Mouse (Mus musculus) CH12.LX (cell line): ENCODE results near the gene Ikzf1. TPM values are rescaled to one million over a fixed set of nuclear protein-coding genes. Genes with fewer than 3 reads are reported as not detected.

Source experiments
- DNase-seq: peaks from one replicate; pipeline ENCODE4 v3.0.0-alpha.2; 2013; ENCODE audit errors: extremely low read depth
- H3K27ac ChIP-seq: 2 replicates; pipeline ENCODE4 v1.5.1; 2012; ENCODE audit warnings: low read depth, mild to moderate bottlenecking, control low read depth, moderate library complexity; ENCODE audit not compliant: insufficient read depth
- H3K27me3 ChIP-seq: replicated peaks from 2 replicates; pipeline ENCODE3; 2012; ENCODE audit warnings: inconsistent platforms
- H3K36me3 ChIP-seq, 2 experiments: replicated peaks in 1 of 2; 2 replicates each; pipeline versions ENCODE3 to v1.6.1; 2012; ENCODE audit warnings: inconsistent platforms in 1 of 2, low read length in 1 of 2, mild to moderate bottlenecking in 1 of 2, mixed read lengths in 1 of 2, moderate library complexity in 1 of 2; ENCODE audit not compliant: control insufficient read depth in 1 of 2, insufficient read depth in 1 of 2
- H3K4me1 ChIP-seq, 2 experiments: 2 replicates each; pipeline ENCODE4 v1.6.1; 2012; ENCODE audit warnings: inconsistent platforms in 1 of 2, moderate library complexity in 1 of 2; ENCODE audit not compliant: insufficient read depth in 2 of 2, control insufficient read depth in 1 of 2
- H3K4me2 ChIP-seq: 2 replicates; pipeline ENCODE4 v1.6.1; 2012; ENCODE audit warnings: low read depth, mild to moderate bottlenecking, control low read depth; ENCODE audit not compliant: poor library complexity, insufficient read depth, severe bottlenecking
- H3K4me3 ChIP-seq, 3 experiments: fragments of 150-350 bp in 1 of 3; sonication (generic) in 1 of 3; replicated peaks in 1 of 3; 2 replicates each; pipeline versions ENCODE3 to v1.5.1; 2011 to 2012; ENCODE audit warnings: low read depth in 2 of 3, low read length in 2 of 3, mild to moderate bottlenecking in 2 of 3, moderate library complexity in 2 of 3, control low read depth in 1 of 3, improper control_type of control experiment in 1 of 3, inconsistent platforms in 1 of 3, mixed read lengths in 1 of 3; ENCODE audit not compliant: poor library complexity in 1 of 3
- H3K79me2 ChIP-seq: replicated peaks from 2 replicates; pipeline ENCODE4 v1.6.1; 2012; ENCODE audit warnings: mild to moderate bottlenecking, moderate library complexity; ENCODE audit not compliant: control insufficient read depth, poor library complexity, insufficient read depth, severe bottlenecking; ENCODE audit errors: extremely low read depth
- H3K9ac ChIP-seq: 2 replicates; pipeline ENCODE4 v1.6.1; 2012; ENCODE audit warnings: low read depth, mild to moderate bottlenecking, control low read depth, moderate library complexity; ENCODE audit not compliant: insufficient read depth
- H3K9me3 ChIP-seq: replicated peaks from 2 replicates; pipeline ENCODE3; 2012; ENCODE audit warnings: low read length, inconsistent platforms, mixed read lengths
- BHLHE40 ChIP-seq: IDR thresholded peaks from 2 replicates; pipeline ENCODE4 v1.6.1; 2011; ENCODE audit warnings: mild to moderate bottlenecking, low read depth, low read length, improper control_type of control experiment
- CHD1 ChIP-seq: IDR thresholded peaks from 2 replicates; pipeline ENCODE4 v1.6.1; 2012; ENCODE audit warnings: low read depth, low read length, improper control_type of control experiment, inconsistent platforms
- CHD2 ChIP-seq: IDR thresholded peaks from 2 replicates; pipeline ENCODE4 v1.6.1; 2011; ENCODE audit warnings: low read length, improper control_type of control experiment
- E2F4 ChIP-seq: IDR thresholded peaks from 2 replicates; pipeline ENCODE4 v1.6.1; 2011; ENCODE audit warnings: low read depth, low read length, improper control_type of control experiment; ENCODE audit not compliant: insufficient replicate concordance
- ELF1 ChIP-seq: IDR thresholded peaks from 2 replicates; pipeline ENCODE4 v1.6.1; 2014; ENCODE audit warnings: low read depth, mild to moderate bottlenecking, inconsistent platforms, low read length, improper control_type of control experiment
- EP300 ChIP-seq: IDR thresholded peaks from 2 replicates; pipeline ENCODE4 v1.6.1; 2011; ENCODE audit warnings: low read length, improper control_type of control experiment
- ETS1 ChIP-seq: conservative IDR thresholded peaks from 2 replicates; pipeline ENCODE4 v1.6.1; 2012; ENCODE audit warnings: low read depth, mild to moderate bottlenecking, inconsistent platforms, low read length, improper control_type of control experiment, moderate library complexity
- GABPA ChIP-seq: IDR thresholded peaks from 2 replicates; pipeline ENCODE4 v1.6.1; 2012; ENCODE audit warnings: low read depth, low read length, improper control_type of control experiment, inconsistent platforms; ENCODE audit not compliant: insufficient replicate concordance
- HCFC1 ChIP-seq: IDR thresholded peaks from 2 replicates; pipeline ENCODE4 v1.6.1; 2012; ENCODE audit warnings: low read depth, mild to moderate bottlenecking, inconsistent platforms, low read length, improper control_type of control experiment
- IRF4 ChIP-seq: IDR thresholded peaks from 2 replicates; pipeline ENCODE4 v1.6.1; 2014; ENCODE audit warnings: low read depth, mild to moderate bottlenecking, inconsistent platforms, low read length, improper control_type of control experiment
- JUN ChIP-seq: IDR thresholded peaks from 2 replicates; pipeline ENCODE4 v1.6.1; 2011; ENCODE audit warnings: low read depth, mild to moderate bottlenecking, low read length, improper control_type of control experiment, moderate library complexity; ENCODE audit not compliant: insufficient read depth
- JUND ChIP-seq: conservative IDR thresholded peaks from 2 replicates; pipeline ENCODE4 v1.6.1; 2011; ENCODE audit warnings: low read depth, low read length, improper control_type of control experiment
- KAT2A ChIP-seq: IDR thresholded peaks from 2 replicates; pipeline ENCODE4 v1.6.1; 2012; ENCODE audit warnings: low read length, improper control_type of control experiment, inconsistent platforms; ENCODE audit not compliant: insufficient replicate concordance
- MAFK ChIP-seq: IDR thresholded peaks from 2 replicates; pipeline ENCODE4 v1.6.1; 2011; ENCODE audit warnings: low read length, improper control_type of control experiment; ENCODE audit not compliant: insufficient replicate concordance
- MAX ChIP-seq: IDR thresholded peaks from 2 replicates; pipeline ENCODE4 v1.6.1; 2011; ENCODE audit warnings: low read length, improper control_type of control experiment
- MAZ ChIP-seq: IDR thresholded peaks from 2 replicates; pipeline ENCODE4 v1.6.1; 2012; ENCODE audit warnings: low read depth, mild to moderate bottlenecking, inconsistent platforms, low read length, improper control_type of control experiment, moderate library complexity
- MEF2A ChIP-seq: IDR thresholded peaks from 2 replicates; pipeline ENCODE4 v1.6.1; 2014; ENCODE audit warnings: low read depth, mild to moderate bottlenecking, inconsistent platforms, low read length, improper control_type of control experiment, borderline replicate concordance
- MXI1 ChIP-seq: IDR thresholded peaks from 2 replicates; pipeline ENCODE4 v1.6.1; 2011; ENCODE audit warnings: mild to moderate bottlenecking, low read depth, low read length, improper control_type of control experiment
- MYC ChIP-seq: IDR thresholded peaks from 2 replicates; pipeline ENCODE4 v1.6.1; 2011; ENCODE audit warnings: low read depth, mild to moderate bottlenecking, improper control_type of control experiment, low read length
- NELFE ChIP-seq: IDR thresholded peaks from 2 replicates; pipeline ENCODE4 v1.6.1; 2011; ENCODE audit warnings: low read depth, low read length, improper control_type of control experiment
- NRF1 ChIP-seq: IDR thresholded peaks from 2 replicates; pipeline ENCODE4 v1.6.1; 2014; ENCODE audit warnings: low read depth, mild to moderate bottlenecking, inconsistent platforms, low read length, improper control_type of control experiment, moderate library complexity
- PAX5 ChIP-seq: IDR thresholded peaks from 2 replicates; pipeline ENCODE4 v1.6.1; 2012; ENCODE audit warnings: low read length, inconsistent platforms, mixed read lengths
- POLR2A ChIP-seq: IDR thresholded peaks from 2 replicates; pipeline ENCODE4 v1.6.1; 2011; ENCODE audit warnings: low read depth, mild to moderate bottlenecking, improper control_type of control experiment, low read length
- POLR2AphosphoS2 ChIP-seq: IDR thresholded peaks from 2 replicates; pipeline ENCODE4 v1.6.1; 2011; ENCODE audit warnings: low read depth, low read length, improper control_type of control experiment
- RAD21 ChIP-seq: IDR thresholded peaks from 2 replicates; pipeline ENCODE4 v1.6.1; 2011; ENCODE audit warnings: low read depth, mild to moderate bottlenecking, low read length, improper control_type of control experiment, moderate library complexity
- RCOR1 ChIP-seq: conservative IDR thresholded peaks from 2 replicates; pipeline ENCODE4 v1.6.1; 2012; ENCODE audit warnings: low read depth, mild to moderate bottlenecking, inconsistent platforms, low read length, improper control_type of control experiment
- SIN3A ChIP-seq: IDR thresholded peaks from 2 replicates; pipeline ENCODE4 v1.6.1; 2012; ENCODE audit warnings: low read length, improper control_type of control experiment, inconsistent platforms
- SMC3 ChIP-seq: IDR thresholded peaks from 2 replicates; pipeline ENCODE4 v1.6.1; 2011; ENCODE audit warnings: low read depth, low read length, improper control_type of control experiment
- TBP ChIP-seq: conservative IDR thresholded peaks from 2 replicates; pipeline ENCODE4 v1.6.1; 2011; ENCODE audit warnings: low read depth, low read length, improper control_type of control experiment
- TCF12 ChIP-seq: IDR thresholded peaks from 2 replicates; pipeline ENCODE4 v1.6.1; 2014; ENCODE audit warnings: low read depth, mild to moderate bottlenecking, inconsistent platforms, low read length, improper control_type of control experiment
- UBTF ChIP-seq: IDR thresholded peaks from 2 replicates; pipeline ENCODE4 v1.6.1; 2012; ENCODE audit warnings: low read depth, mild to moderate bottlenecking, inconsistent platforms, low read length, improper control_type of control experiment, moderate library complexity
- USF1 ChIP-seq: IDR thresholded peaks from 2 replicates; pipeline ENCODE4 v1.6.1; 2014; ENCODE audit warnings: low read depth, mild to moderate bottlenecking, inconsistent platforms, low read length, improper control_type of control experiment
- USF2 ChIP-seq: conservative IDR thresholded peaks from 2 replicates; pipeline ENCODE4 v1.6.1; 2011; ENCODE audit warnings: low read depth, low read length, improper control_type of control experiment
- ZC3H11A ChIP-seq: IDR thresholded peaks from 2 replicates; pipeline ENCODE4 v1.6.1; 2012; ENCODE audit warnings: low read depth, mild to moderate bottlenecking, inconsistent platforms, low read length, improper control_type of control experiment
- ZKSCAN1 ChIP-seq: IDR thresholded peaks from 2 replicates; pipeline ENCODE4 v1.6.1; 2012; ENCODE audit warnings: low read depth, inconsistent platforms, low read length, improper control_type of control experiment, borderline replicate concordance
- ZMIZ1 ChIP-seq: IDR thresholded peaks from 2 replicates; pipeline ENCODE4 v1.6.1; 2012; ENCODE audit warnings: low read depth, mild to moderate bottlenecking, inconsistent platforms, low read length, improper control_type of control experiment
- ZNF384 ChIP-seq: IDR thresholded peaks from 2 replicates; pipeline ENCODE4 v1.6.1; 2012; ENCODE audit warnings: low read depth, low read length, improper control_type of control experiment, inconsistent platforms
- dilution Hi-C: fragments of 300-500 bp; cut with MboI; formaldehyde crosslinking; loops from 2 replicates; pipeline ENCODE4 v1.14.3; 2020; ENCODE audit warnings: low sequenced_read_pairs; ENCODE audit not compliant: extremely low pct_unique_long_range_greater_than_20kb, extremely low pct_ligation_motif_present
- in situ Hi-C: fragments of 300-500 bp; cut with MboI; formaldehyde crosslinking; loops from 3 replicates; pipeline ENCODE4 v1.14.3; 2019; ENCODE audit warnings: low sequenced_read_pairs, low pct_ligation_motif_present, low pct_unique_long_range_greater_than_20kb, mixed read lengths
- polyA plus RNA-seq: library from polyadenylated mRNA; unstranded; fragments of >175 nt; gene quantifications from 2 replicates; pipeline ENCODE4 v1.2.1, GENCODE M21; 2012; ENCODE audit warnings: low read depth; ENCODE audit not compliant: insufficient read length
- total RNA-seq, 2 experiments: library from RNA; depleted of rRNA; stranded (reverse); fragments of 300-350 nt in 1 of 2; fragments of >200 nt in 1 of 2; gene quantifications; 2 replicates each; pipeline ENCODE4 v1.2.3; 2012 to 2014

Ikzf1 gene
- total and polyA plus RNA-seq, 3 experiments: 33.1 to 68.7 (median 51.2) TPM

DNA sequence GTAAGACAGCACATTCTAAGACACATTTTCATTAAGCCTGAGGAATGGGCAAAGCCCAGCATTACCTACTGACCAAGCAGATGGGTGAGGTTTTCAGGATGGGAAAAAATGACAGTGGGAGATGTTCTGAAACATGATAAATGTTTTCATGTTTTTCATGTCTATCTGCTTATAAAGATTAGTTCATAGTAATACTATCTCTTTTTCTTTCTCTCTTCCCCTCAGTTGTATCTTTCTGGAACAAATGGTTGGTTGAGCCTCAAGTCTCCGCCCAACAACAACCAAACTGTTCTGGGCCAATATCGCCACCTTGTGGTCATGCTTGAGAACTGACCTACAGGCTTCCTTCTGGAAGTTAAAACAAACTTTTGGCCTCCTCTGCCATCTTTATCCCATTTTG is 57.8 kb downstream of the Ikzf1 start (continued):
- TF ChIP-seq EP300: peak; percentile 30; the same call in 1 of the 2 replicates
- TF ChIP-seq ZKSCAN1: no peak
- 0 out of 2 replicates have a peak, but pooled peaks have one; percentile 47 for TF ChIP-seq E2F4
- TF ChIP-seq NELFE: no peak
- no peak for TF ChIP-seq MAX
- TF ChIP-seq HCFC1: no peak
- no peak for TF ChIP-seq ELF1

DNA sequence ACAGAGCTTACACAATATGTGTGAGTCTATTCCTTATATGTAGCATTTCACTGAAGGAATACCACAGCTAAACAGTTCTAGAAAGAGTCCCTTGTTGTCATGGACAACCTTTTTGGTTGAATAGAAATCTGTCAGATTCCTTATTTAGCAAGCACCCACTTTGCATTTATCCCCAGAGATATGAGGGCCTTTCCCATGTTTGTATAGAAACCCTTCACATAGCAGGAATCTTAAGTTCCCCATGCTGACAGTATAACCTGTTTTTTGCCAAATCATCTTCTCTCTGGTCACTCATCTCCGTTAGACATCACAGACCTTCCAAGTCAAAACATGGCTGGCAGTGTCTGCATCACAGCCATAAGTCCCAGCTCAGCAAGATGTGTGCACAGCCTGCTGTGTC is 59.4 kb downstream of the Ikzf1 start:
- Histone ChIP-seq H3K4me3 (no peak overlapping the region), H3K4me2 (peak overlapping the region; percentile 30; the same call in 1 of the 2 replicates), H3K27ac (peak overlapping the region; percentile 94), H3K27me3 (no peaks in the 10 kb centered on the region), H3K9me3 (no peaks in the 10 kb centered on the region), H3K9ac (peak overlapping the region; percentile 59), H3K36me3 (peaks cover 27 to 73% of the 10 kb centered on the region in 2 experiments), H3K79me2 (peaks cover 31% of the 10 kb centered on the region), H3K4me1 (peaks cover 23 to 97% of the 10 kb centered on the region in 2 experiments)
- peak; percentile 73 for DNase-seq
- dilution Hi-C loops (no loop called here), in situ Hi-C loops (no loop called here)
- no peak for TF ChIP-seq NRF1
- TF ChIP-seq BHLHE40: no peak
- TF ChIP-seq TCF12: peak; percentile 60; the same call in 1 of the 2 replicates
- no peak for TF ChIP-seq ZKSCAN1
- no peak; the same call in 1 of the 2 replicates for TF ChIP-seq RCOR1
- TF ChIP-seq E2F4: no peak
- TF ChIP-seq MYC: no peak
- no peak for TF ChIP-seq CHD1
- 0 out of 2 replicates have a peak, but pooled peaks have one; percentile 47 for TF ChIP-seq TBP
- no peak for TF ChIP-seq SIN3A
- no peak for TF ChIP-seq MXI1
- no peak for TF ChIP-seq MAZ
- peak; percentile 23; the same call in 1 of the 2 replicates for TF ChIP-seq SMC3
- peak; percentile 81 for TF ChIP-seq IRF4
- TF ChIP-seq MAX: no peak
- TF ChIP-seq KAT2A: no peak
- no peak for TF ChIP-seq GABPA
- TF ChIP-seq MEF2A: peak; percentile 98
- TF ChIP-seq ETS1: peak; percentile 88
- no peak for TF ChIP-seq UBTF
- 0 out of 2 replicates have a peak, but pooled peaks have one; percentile 23 for TF ChIP-seq ZNF384
- TF ChIP-seq ZC3H11A: no peak
- no peak for TF ChIP-seq ZMIZ1
- TF ChIP-seq HCFC1: no peak
- no peak for TF ChIP-seq JUND
- TF ChIP-seq USF2: no peak
- no peak for TF ChIP-seq JUN
- TF ChIP-seq EP300: peak; percentile 80
- no peak for TF ChIP-seq PAX5
- no peak for TF ChIP-seq USF1
- TF ChIP-seq MAFK: peak; percentile 65; the same call in 1 of the 2 replicates
- TF ChIP-seq POLR2A: no peak; the same call in 1 of the 2 replicates
- TF ChIP-seq RAD21: no peak; the same call in none of the 2 replicates
- TF ChIP-seq POLR2AphosphoS2: 0 out of 2 replicates have a peak, but pooled peaks have one; percentile 29
- no peak for TF ChIP-seq ELF1
- TF ChIP-seq CHD2: no peak
